Mouse (Mus musculus): Measurements from ENCODE around the gene Spint2.

DNA sequence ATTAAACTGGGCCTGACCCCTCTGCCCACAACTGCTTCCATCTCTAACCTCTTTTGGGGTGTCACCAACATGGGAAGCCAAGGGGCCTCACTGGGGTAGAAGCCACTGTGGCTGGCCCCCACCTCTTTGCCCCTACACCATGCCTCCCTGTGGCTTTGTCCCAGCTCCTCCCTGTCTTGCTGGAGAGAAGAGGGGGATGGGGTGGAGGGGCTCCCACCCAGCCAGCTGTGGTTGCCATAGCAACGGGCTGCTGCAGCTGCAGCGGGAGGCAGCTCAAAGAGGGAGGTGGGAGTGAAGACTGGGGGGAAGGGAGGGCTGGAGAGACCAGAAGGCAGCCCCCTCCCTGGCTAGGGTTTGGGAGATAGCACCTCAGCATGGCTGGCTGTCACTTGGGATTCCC, 35.8 kb upstream of the Spint2 start:
- TF ChIP-seq CTCF (IDR thresholded peaks at IDR 0.05; ENCODE audit: control insufficient read depth, insufficient read depth, low read length) (no peak), POLR2A (IDR thresholded peaks at IDR 0.05; ENCODE audit: borderline replicate concordance, control insufficient read depth, low read depth, low read length) (no peak)

Data from bone marrow, adult 2 months (tissue).